Mouse (Mus musculus): Measurements from ENCODE around the gene Sept12. TPM values are rescaled to one million over a fixed set of nuclear protein-coding genes. Genes with fewer than 3 reads are reported as not detected.

The Sept12 gene
- polyA plus RNA-seq, 1 experiment = not detected

DNA sequence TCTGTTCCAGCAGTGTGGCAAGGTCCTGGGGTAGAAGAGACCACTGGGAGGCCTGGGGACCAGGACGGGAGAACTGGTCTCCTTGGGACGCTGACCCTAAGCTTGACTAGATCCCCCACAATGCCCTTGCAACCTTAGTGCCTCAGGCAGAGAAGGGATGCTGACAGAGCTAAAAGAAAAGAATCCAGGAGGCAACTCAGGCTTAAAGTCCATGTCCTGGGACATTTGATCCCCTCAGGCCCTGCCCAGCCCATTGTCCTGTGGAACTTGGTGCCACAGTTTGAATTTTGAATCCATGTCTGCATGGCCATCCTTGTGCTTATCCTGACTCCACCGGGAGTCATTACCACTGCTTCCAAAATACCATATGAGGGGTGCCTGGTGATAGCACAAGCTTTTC, 51.5 kb downstream of the Sept12 start:
- Histone ChIP-seq H3K36me3 (ENCODE audit: control insufficient read depth) (peaks cover 74% of the 10 kb centered on the region), H3K27me3 (ENCODE audit: control insufficient read depth) (no peaks in the 10 kb centered on the region), H3K9me3 (ENCODE audit: control insufficient read depth, low read length) (no peaks in the 10 kb centered on the region), H3K4me3 (replicated peaks) (no peak overlapping the region), H3K4me1 (ENCODE audit: control insufficient read depth) (no peaks in the 10 kb centered on the region; the same call in 1 of the 2 replicates)
- TF ChIP-seq GATA1 (IDR thresholded peaks at IDR 0.05; ENCODE audit: low read length) (no peak), TAL1 (IDR thresholded peaks at IDR 0.05; ENCODE audit: low read length) (no peak)

DNA sequence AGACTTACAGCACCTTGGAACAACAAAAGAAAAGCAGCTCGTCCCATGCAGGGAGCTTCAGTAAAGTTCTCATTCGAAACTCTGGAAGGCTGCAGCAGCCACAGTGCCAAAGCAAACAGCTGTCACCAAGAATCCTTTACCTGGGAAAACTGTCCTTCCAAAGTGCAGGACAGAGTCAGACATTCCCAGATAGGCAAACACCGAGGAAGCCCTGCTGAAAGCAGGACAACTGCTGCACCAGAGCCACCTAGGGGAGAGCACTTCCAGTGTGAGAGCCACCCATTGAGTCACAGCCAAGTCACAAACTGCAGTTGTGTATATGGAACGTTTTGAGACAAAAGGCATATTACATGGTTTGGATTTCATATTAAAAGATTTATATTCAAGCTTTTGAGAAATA, 52.2 kb downstream of the Sept12 start:
- H3K27me3 ChIP-seq (ENCODE audit: control insufficient read depth) = no peaks in the 10 kb centered on the region
- H3K4me3 ChIP-seq (replicated peaks) = no peak overlapping the region
- H3K9me3 ChIP-seq (ENCODE audit: control insufficient read depth, low read length) = no peaks in the 10 kb centered on the region
- peaks cover 76% of the 10 kb centered on the region for H3K36me3 ChIP-seq (ENCODE audit: control insufficient read depth)
- TF ChIP-seq TAL1 (IDR thresholded peaks at IDR 0.05; ENCODE audit: low read length) (no peak), GATA1 (IDR thresholded peaks at IDR 0.05; ENCODE audit: low read length) (no peak)
- H3K4me1 ChIP-seq (ENCODE audit: control insufficient read depth) = no peaks in the 10 kb centered on the region; the same call in 1 of the 2 replicates

DNA sequence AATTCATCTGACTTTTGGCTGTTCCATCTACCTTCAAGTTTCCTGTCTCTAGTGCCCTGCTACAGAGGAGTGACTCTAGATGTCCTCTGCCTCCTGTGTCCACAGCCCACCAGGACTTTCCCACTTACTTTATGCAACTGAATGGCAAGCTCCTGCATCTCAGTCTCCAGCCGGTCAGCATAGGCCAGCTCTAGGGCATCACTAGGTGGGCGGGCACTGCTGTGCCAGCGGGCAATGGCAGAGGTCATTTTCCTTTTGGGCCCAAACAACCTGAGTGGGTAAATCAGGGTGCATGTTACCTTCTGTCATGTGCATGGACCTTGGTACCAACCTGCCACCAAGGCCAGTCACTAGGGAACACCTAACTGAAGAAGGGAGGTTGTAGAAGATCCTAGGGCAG, 54.2 kb downstream of the Sept12 start:
- Histone ChIP-seq H3K4me3 (replicated peaks) (no peak overlapping the region), H3K36me3 (ENCODE audit: control insufficient read depth) (peaks cover 77% of the 10 kb centered on the region)
- TF ChIP-seq GATA1 (IDR thresholded peaks at IDR 0.05; ENCODE audit: low read length) (no peak), TAL1 (IDR thresholded peaks at IDR 0.05; ENCODE audit: low read length) (no peak)

DNA sequence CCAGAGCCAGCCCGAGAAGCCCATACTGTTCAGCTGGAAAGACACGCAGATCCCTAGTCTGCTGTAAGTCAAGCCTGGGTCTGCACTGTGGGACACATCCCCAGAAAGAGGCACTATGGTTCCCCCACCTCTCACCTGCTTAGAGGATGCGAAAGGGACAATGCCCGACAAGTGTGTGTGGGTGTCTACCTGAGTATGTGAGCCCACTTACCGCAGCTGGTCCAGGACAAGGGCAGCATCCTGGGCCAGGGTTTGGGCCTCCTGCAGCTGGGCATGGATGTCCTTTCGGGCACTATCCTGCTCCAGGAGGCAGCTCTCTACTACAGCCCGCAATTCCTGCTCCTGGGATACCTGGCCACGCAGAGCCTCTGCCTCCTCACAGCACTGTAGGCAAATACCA, 54.8 kb downstream of the Sept12 start:
- TF ChIP-seq GATA1 (IDR thresholded peaks at IDR 0.05; ENCODE audit: low read length) (no peak), TAL1 (IDR thresholded peaks at IDR 0.05; ENCODE audit: low read length) (no peak)
- Histone ChIP-seq H3K9me3 (ENCODE audit: control insufficient read depth, low read length) (no peaks in the 10 kb centered on the region), H3K36me3 (ENCODE audit: control insufficient read depth) (peaks cover 73% of the 10 kb centered on the region), H3K27me3 (ENCODE audit: control insufficient read depth) (no peaks in the 10 kb centered on the region), H3K4me1 (ENCODE audit: control insufficient read depth) (peaks cover 19% of the 10 kb centered on the region), H3K4me3 (replicated peaks) (no peak overlapping the region)

More for the DNA sequence above, 54.2 kb downstream of the Sept12 start:
- Histone ChIP-seq H3K4me1 (ENCODE audit: control insufficient read depth) (peaks cover 17% of the 10 kb centered on the region), H3K9me3 (ENCODE audit: control insufficient read depth, low read length) (no peaks in the 10 kb centered on the region), H3K27me3 (ENCODE audit: control insufficient read depth) (no peaks in the 10 kb centered on the region)

DNA sequence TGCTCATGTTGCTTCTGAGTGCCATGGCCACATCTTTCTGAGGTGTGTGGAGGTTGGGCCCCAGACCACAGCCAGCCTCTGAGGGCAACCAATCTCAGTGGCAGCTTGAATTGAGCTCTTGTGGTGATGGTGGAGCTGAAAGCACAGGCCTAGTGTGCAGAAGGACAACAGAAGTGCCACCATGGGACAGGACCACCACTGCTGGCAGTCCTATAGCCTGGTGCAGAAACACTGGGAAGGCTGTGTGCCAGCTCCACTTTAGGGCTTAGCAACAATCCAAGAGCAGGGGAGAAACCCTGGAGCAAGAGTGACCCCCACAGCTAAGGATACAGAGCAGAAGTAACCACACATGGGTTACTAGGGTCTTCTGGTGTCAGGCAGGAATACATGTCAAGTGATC, 56.6 kb downstream of the Sept12 start:
- Histone ChIP-seq H3K36me3 (ENCODE audit: control insufficient read depth) (peaks cover 70% of the 10 kb centered on the region), H3K4me1 (ENCODE audit: control insufficient read depth) (peaks cover 19% of the 10 kb centered on the region), H3K27me3 (ENCODE audit: control insufficient read depth) (no peaks in the 10 kb centered on the region), H3K9me3 (ENCODE audit: control insufficient read depth, low read length) (no peaks in the 10 kb centered on the region), H3K4me3 (replicated peaks) (no peak overlapping the region)
- TF ChIP-seq TAL1 (IDR thresholded peaks at IDR 0.05; ENCODE audit: low read length) (no peak), GATA1 (IDR thresholded peaks at IDR 0.05; ENCODE audit: low read length) (no peak)

DNA sequence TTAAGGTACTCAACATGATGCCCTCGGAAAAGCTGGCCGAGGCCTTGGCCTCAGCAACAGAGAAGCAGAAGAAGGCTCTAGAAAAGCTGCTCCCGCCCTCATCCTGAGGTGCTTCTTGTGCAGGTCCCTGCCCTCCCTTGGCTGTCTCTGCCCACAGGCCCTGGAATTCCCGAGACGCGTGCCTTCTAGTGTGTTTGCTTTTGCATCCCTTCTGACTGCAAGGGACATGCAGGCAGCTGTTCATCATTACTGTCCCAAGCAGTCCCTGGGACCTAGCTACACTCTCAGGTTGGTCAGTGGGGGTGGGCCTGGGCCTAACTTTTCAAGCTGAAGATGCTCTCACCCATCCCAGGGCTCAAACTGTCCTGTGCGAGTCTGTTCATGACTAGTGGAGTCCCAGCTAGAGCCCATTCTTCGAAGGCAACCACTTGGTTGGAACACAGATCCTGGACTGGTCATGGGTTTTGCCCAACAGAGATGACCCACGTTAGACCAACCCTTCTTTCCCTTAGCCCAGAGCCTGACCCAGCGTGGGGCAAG, 57.3 kb downstream of the Sept12 start:
- Histone ChIP-seq H3K36me3 (ENCODE audit: control insufficient read depth) (peaks cover 72% of the 10 kb centered on the region), H3K4me3 (replicated peaks) (no peak overlapping the region), H3K27me3 (ENCODE audit: control insufficient read depth) (no peaks in the 10 kb centered on the region), H3K4me1 (ENCODE audit: control insufficient read depth) (peaks cover 19% of the 10 kb centered on the region), H3K9me3 (ENCODE audit: control insufficient read depth, low read length) (peaks cover 3% of the 10 kb centered on the region; the same call in 1 of the 2 replicates)
- TF ChIP-seq GATA1 (IDR thresholded peaks at IDR 0.05; ENCODE audit: low read length) = no peak
- no peak for TF ChIP-seq TAL1 (IDR thresholded peaks at IDR 0.05; ENCODE audit: low read length)

DNA sequence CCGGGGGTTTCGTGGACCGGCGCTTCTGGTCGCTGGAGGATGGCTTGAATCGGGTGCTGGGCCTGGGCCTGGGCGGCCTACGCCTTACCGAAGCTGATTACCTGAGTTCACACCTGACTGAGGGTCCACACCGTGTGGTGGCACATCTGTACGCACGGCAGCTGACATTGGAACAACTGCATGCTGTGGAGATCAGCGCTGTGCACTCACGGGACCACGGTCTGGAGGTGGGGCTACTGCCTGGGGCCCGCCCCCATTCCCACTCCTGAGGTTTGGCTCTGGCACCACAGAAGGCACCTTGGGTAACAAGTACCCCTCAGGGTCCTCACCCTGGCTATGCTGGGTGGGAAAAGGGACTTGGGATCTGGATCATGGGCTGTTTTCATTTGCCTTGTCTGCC, 58.2 kb downstream of the Sept12 start:
- Histone ChIP-seq H3K27me3 (ENCODE audit: control insufficient read depth) (no peaks in the 10 kb centered on the region), H3K36me3 (ENCODE audit: control insufficient read depth) (peaks cover 75% of the 10 kb centered on the region), H3K9me3 (ENCODE audit: control insufficient read depth, low read length) (peaks cover 5% of the 10 kb centered on the region; the same call in 1 of the 2 replicates), H3K4me3 (replicated peaks) (peak overlapping the region; percentile 80), H3K4me1 (ENCODE audit: control insufficient read depth) (peaks cover 19% of the 10 kb centered on the region)
- TF ChIP-seq GATA1 (IDR thresholded peaks at IDR 0.05; ENCODE audit: low read length) (no peak), TAL1 (IDR thresholded peaks at IDR 0.05; ENCODE audit: low read length) (no peak)

DNA sequence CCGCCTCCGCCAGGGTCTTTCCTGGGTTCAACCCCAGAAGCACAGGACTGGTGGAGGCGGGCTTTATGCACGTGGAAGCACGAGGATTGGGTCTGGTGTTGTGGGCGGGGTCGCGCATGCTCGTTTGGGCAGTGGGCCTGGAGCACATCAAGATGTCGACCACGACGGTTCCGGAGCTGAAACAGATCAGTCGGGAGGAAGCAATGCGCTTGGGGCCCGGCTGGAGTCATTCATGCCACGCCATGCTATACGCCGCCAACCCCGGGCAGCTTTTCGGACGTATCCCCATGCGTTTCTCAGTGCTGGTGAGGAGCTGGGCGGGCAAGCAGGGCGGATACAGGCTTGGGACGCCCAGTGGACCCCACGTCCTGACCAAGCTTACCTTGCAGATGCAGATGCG, 58.7 kb downstream of the Sept12 start:
- Histone ChIP-seq H3K4me1 (ENCODE audit: control insufficient read depth) (peaks cover 19% of the 10 kb centered on the region), H3K9me3 (ENCODE audit: control insufficient read depth, low read length) (peaks cover 5% of the 10 kb centered on the region; the same call in 1 of the 2 replicates), H3K36me3 (ENCODE audit: control insufficient read depth) (peaks cover 75% of the 10 kb centered on the region), H3K27me3 (ENCODE audit: control insufficient read depth) (no peaks in the 10 kb centered on the region), H3K4me3 (replicated peaks) (peak overlapping the region; percentile 80)
- TF ChIP-seq GATA1 (IDR thresholded peaks at IDR 0.05; ENCODE audit: low read length) (no peak), TAL1 (IDR thresholded peaks at IDR 0.05; ENCODE audit: low read length) (no peak)

DNA sequence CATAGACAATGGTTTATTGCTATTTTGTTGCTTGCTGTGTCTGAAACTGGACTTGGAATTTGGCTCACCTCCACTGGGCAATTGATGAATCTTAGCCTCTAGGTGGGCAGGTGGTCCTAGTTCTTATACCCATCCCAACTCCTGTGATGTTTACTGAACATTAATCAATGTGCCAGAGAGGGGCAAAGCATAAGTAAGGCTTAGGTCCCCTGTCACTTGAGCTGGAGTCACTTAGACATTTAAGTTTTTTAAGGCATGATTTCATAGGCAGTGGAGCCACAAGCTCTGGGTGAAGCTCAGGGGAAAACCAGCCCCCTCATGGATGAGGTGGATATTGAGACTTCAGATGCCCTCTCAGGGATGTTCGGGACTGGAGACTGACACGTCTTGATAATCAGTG, 59.2 kb downstream of the Sept12 start, which contains the start of gene Nudt16l1:
Gene Nudt16l1, plus strand, starts transcription at position 301 of the 400 bp plus-strand sequence.
- no peaks in the 10 kb centered on the region for H3K27me3 ChIP-seq (ENCODE audit: control insufficient read depth)
- peak within 1 kb of the TSS; percentile 80 for H3K4me3 ChIP-seq (replicated peaks)
- H3K4me1 ChIP-seq (ENCODE audit: control insufficient read depth) = peaks cover 19% of the 10 kb centered on the region
- TF ChIP-seq GATA1 (IDR thresholded peaks at IDR 0.05; ENCODE audit: low read length) = no peak
- no peak for TF ChIP-seq TAL1 (IDR thresholded peaks at IDR 0.05; ENCODE audit: low read length)
- peaks cover 5% of the 10 kb centered on the region; the same call in 1 of the 2 replicates for H3K9me3 ChIP-seq (ENCODE audit: control insufficient read depth, low read length)
- peaks cover 73% of the 10 kb centered on the region for H3K36me3 ChIP-seq (ENCODE audit: control insufficient read depth)
